Mouse (Mus musculus): ENCODE results near the gene Tle6.

Gene Tle6

GRCm38 (mm10) chr10:81623441-81623840 is 22.6 kb upstream of the Tle6 start:
- no peak for DNase-seq (ENCODE audit: low spot score)

DNA sequence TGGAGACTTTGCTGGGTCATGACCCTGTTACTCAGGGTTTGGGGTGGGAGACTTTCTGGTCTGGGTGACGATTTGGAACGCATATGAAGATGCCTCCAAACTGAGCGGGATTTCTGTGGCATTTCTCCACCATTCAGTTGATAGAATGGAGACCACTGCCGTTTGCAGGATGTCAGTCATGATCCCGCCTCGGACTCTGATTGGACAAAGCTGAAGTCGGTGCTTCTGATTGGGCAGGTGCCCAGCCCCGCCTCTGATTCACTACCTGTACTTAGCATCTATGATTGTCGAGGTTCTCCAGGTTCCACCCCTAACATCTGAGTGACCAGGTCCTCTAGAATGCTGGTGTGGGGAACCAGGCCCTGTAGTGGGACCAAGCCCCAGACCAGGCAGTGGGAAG is 19.9 kb upstream of the Tle6 start:
- DNase-seq (ENCODE audit: low spot score) = no peak

DNA sequence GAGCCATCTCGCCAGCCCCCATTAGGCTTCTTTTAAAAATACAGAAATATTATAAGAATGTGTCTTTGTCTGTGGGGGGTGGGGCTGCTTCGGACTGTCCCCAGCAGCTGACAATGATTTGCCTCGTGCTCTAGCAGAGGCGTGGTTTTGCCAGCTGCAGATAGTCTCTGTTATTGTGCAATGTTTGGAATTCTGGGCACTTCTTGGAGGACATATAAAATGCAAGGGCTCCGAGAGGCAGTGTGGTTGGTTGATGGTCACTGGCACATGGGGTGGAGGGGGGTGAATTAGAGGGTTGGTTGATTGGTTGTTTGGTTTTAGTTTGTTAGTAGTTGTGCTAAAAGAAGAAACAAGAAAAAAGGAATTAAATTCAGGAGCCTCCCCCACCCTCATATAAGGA is 19.1 kb upstream of the Tle6 start:
- no peak for DNase-seq (ENCODE audit: low spot score)

DNA sequence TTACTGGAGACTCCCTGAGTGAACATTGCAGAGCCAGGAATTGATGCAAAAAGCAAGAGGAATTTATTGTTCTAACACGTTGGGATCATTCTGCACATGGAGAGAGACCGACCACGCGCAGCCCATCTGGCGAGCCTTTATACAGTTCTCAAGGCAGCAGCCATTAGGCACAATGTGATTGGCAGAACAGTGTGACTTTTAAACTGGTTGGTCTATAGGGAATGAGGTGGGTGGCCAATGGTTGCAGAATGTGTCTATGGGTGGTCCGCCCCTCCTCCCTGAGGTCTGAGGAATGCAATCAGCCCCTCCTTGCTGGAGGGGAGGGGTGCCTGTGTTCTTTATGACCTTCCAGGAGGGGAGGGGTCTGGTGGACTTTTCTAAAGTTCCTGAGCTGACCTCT is 14.6 kb upstream of the Tle6 start:
- no peak for DNase-seq (ENCODE audit: low spot score)

DNA sequence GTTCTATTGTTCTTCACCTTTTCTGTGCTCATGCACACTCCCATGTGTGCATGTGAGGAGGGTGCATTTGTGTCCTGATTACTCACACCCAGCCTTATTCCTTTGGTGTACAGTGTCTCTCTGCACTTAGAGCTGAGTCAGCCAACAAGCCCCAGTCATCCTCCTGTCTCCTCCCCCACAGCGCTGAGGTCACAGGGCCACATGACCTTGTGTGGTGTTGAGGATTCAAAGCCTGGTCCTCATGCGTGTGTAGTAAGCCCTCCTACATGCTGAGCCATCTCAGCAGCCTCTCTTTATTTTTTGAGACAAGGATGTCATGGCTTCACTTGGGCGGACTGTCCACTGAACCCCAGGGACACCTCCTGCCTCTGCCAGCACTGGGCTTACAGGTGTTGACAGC is 11.9 kb upstream of the Tle6 start:
- DNase-seq (ENCODE audit: low spot score) = no peak

DNA sequence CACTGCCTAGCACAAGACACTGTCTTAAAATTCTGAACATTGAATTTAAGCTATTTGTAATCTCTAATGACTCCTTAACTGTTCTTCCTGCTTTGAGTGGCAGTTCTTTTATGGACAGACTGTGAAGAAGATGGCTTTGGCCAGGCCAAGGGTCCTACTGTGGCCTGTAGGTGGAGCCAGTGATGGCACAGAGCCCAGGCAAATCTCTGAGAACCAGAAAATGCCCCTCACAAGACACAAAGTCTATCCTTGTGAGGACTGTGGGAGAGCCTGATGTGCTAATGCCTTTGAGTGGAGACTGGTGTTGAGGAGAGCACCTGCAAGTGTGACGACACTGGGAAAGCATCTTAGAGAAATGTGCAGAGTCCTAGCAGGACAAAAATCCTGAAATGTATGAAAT is 7.4 kb upstream of the Tle6 start:
- DNase-seq (ENCODE audit: low spot score) = no peak

DNA sequence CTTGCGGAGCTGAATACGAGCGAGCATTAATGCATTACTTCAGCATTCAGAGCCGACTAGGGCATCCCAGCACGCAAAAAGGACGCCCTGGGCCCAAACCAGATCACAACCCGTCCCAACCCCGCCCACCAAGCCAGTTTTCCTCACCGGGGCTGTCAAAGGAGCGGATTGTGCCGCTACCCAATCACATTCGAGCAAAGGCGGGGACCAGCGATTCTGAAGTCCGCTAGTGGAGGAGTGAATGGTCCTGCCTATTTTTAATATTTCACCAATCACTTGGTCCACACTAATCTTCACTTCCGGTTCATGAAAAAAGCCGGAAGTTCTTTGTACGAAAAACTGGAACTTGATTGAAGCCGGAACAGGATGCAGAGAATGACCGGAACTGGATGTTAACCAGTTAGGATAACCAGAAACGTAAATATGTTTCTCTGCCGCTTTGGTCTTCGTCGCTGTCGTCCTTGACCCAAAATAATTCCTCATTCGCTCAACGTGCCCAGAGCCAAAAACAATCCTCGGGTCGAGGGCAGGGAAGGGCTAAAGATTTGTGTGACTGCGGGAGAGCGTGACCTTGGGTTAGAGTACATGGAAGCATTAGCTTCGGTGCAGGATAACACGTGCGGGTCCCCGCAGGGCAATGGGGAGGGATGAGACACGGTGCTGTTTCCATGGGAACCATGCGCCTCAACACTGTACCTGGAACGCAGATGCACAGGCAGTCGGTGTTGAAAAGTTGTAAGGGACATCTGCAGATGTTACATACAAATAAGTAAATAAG is 5.3 kb upstream of the Tle6 start, which contains the start of gene BC025920:
Gene BC025920 (plus strand): TSS at position 297 of the 778 bp plus-strand sequence.
- peak; percentile 97 for DNase-seq (ENCODE audit: low spot score)

DNA sequence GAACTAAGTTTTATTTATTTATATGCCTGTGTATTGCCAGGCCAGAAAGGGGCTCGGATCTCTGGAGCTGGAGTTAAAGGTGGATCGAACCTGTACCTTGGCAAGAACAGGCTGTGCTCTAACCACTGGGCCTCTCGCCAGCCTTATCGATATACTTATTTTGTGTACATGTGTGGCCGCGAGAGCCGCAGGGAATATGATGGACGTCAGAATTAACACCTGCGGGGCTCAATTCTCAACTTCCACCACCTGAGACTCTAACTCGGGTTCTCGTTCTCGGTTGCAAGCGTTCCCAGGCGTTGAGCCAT is 4.7 kb upstream of the Tle6 start:
- DNase-seq (ENCODE audit: low spot score) = no peak

- peak; percentile 92 for DNase-seq (ENCODE audit: low spot score)
These were observed 4.2 kb upstream of the Tle6 start for GRCm38 (mm10) chr10:81604968-81605665.

DNA sequence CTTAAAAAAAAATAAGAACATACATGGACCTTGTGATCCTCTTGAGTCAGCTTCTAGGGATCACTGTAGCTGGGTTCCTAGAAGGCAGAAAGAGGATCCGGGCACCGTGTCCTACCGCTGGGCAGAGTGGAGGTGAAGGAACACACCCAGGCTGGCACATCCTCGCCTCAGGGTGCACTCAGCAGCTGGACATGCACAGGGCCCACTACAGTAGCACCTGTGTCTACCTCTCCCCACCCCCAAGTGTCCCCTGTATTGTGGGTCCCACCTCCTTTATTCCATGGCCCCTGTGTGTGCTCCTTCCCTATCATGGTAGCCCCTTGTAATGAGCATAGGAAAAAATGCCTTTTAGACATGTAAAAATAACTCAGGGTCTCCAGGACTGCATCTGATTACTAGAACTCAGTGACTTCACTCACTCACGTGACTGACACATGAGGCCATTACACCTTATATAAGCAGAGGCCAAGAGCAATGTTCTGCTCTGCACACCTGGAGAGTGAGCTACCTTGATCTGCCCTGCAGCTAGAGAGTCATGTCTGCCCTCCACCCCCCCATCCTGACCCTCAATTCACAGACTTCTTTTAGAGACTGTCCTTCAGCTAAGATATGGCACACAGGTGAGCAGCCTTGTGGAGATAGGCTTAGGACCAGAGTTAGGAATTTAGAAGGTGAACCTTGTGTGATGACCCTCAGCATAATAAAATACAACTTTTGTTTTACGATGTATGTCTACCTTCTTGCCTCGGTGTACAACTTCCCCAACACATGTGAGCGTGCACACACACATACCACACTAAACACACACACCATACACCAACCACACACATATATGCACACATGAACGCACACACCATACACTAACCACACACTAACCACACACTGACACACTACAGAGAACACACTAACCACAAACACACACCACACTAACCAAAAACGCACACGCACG is 3.4 kb upstream of the Tle6 start:
- DNase-seq (ENCODE audit: low spot score) = no peak

- peak; percentile 70 for DNase-seq (ENCODE audit: low spot score)
These were observed 1.9 kb upstream of the Tle6 start for GRCm38 (mm10) chr10:81602741-81603151.

- no peak for DNase-seq (ENCODE audit: low spot score)
These were observed 578 bp upstream of the Tle6 start for GRCm38 (mm10) chr10:81601396-81601905.

DNA sequence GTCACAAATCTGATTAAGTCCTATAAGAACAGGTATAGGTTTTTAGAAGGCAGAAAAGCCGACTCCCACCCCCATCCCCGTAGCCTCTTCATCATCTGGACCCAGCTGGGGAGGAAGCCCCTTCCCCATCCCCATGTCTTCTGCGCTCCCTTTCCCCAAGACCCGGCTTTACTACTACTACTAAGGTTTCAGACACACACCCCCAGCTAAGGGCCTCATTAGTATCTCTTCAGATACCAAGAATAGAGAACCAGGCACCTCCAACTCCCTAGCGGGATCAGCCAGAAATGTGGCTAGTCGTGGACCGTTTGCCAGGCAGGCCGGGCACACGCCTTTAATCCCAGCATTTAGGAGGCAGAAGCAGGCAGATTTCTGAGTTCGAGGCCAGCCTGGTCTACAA is 777 bp downstream of the Tle6 start:
- no peak for DNase-seq (ENCODE audit: low spot score)

GRCm38 (mm10) chr10:81599630-81600029 is 1.2 kb downstream of the Tle6 start:
- DNase-seq (ENCODE audit: low spot score) = no peak

GRCm38 (mm10) chr10:81598871-81599270 is 2.0 kb downstream of the Tle6 start:
- DNase-seq (ENCODE audit: low spot score) = no peak

DNA sequence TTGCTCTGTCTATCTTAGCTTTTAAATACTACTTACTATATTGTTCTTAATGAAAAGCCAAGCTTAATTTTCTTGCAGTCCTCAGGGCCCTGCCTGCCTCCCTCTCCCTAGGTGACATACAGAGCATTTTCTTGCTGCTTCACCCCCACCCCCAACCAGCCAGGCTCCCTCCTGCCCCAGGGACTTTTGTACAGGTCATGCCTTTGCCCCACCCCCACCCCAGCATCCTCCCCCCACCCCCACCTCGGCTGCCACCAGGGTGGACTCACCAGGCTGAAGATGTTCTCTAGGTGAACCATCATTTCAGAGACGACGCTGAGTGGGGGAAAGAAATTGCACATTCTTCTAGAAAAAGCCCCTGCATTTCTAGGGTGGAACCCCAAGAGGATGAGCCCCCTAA is 2.5 kb downstream of the Tle6 start:
- no peak for DNase-seq (ENCODE audit: low spot score)

GRCm38 (mm10) chr10:81597137-81597950 is 3.5 kb downstream of the Tle6 start:
- DNase-seq (ENCODE audit: low spot score) = peak; percentile 27

DNA sequence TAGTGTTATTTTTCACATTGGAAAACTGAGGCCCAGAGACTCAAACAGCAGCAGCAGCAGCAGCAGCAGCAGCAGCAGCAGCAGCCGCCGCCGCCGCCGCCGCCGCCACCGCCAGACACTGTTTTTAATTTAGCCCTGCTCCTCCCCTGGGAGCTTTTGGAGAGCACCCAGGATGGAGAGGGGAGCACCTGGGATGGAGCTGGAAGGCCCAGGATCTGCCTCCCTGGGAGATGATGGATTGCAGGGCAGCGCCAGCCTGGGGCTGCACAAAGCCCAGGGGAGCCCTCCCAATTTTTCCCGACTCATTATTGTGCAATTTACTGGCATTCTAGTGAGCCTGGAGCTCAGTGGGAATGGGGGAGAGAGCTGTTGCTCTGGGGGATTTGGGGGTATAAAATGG is 4.3 kb downstream of the Tle6 start:
- no peak for DNase-seq (ENCODE audit: low spot score)

DNA sequence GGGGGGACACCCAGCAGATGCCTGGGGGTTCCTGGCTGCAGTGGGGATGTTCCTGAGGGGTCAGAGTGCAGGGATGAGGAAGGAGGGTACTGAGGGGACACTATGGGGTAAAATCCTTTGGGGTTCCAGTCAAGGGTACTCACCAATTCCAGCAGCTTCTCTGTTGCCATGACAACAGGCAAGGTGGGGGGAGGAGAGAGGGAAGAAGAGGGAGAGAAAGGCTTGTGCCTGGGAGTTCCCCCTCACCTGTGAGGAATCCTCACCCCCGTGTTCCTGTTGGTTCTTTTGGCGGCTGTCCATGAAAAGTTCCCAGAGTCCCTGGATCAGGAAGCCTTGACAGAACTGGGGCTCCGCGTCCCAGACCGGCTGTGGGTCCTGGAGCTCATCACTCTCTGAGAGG is 5.3 kb downstream of the Tle6 start:
- DNase-seq (ENCODE audit: low spot score) = no peak

DNA sequence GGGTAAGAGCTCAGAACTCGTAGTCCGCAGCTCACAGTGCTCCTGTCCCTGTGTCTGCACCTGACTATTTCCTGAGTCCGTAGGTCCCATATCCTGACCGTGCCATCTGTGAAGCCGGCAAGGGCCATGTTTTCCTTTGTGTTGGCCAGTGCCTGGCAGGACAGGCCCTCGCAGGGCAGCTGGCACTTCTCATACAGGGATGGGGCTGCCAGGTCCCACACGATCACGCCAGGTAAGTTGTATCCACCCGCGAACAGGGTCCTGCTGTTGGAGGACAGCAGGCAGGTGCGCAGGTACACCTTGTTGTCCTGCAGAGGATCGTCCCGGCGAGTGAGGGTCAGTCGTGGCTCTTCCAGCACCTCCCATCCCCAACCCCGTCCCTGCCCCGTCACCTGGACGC is 6.9 kb downstream of the Tle6 start:
- no peak for DNase-seq (ENCODE audit: low spot score)

- no peak for DNase-seq (ENCODE audit: low spot score)
These were observed 7.7 kb downstream of the Tle6 start for GRCm38 (mm10) chr10:81593223-81593622.

DNA sequence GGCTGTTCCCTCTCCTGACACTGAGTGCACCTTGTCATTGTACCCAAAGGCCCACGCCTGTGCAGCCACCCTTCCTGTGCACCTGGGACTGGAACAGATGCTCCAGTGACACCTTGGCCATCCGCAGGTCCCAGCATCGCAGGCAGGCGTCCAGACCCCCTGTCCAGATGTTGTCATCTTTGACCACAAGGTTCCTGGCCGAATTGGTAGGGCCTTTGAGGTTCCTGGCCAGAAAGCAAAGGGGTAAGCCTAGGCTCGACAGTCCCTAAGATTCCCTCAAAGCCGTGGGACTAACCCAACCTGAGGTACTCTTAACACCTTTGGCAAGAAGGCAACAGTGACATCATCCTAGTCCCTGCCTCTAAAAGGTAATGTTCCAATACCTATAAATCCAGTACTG is 8.2 kb downstream of the Tle6 start:
- no peak for DNase-seq (ENCODE audit: low spot score)

Data from retina, embryonic 14.5 days (tissue).